Mouse (Mus musculus) cerebellum, adult 18-20 months (tissue): ENCODE measurements around the gene Rnf149.
A peak's percentile ranks its signal among the peaks of the same experiment; 100 is the strongest.

Experiments
- DNase-seq, 2 experiments: peaks; one replicate each; pipeline ENCODE4 v3.0.0; 2021

Gene Rnf149

DNA sequence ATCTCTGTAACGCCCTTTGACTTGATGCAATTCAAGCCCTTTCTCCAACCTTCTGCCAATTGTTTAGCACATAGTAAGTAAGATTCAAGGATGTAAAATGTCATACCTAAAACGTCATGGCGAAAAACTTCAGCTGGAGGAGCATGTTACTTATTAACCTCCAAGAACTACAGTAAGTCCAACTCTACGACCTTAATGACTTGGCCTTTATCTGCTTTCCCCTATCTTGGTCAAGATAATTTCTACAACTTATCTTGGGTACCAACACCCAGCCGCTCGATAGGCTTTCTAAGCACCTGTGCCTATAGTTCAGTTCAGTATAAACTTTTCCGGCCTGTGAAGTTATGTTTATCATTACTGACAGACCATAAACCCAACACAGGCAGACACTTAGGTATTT lies 3.3 kb downstream of the Rnf149 start:
- DNase-seq = no peak

DNA sequence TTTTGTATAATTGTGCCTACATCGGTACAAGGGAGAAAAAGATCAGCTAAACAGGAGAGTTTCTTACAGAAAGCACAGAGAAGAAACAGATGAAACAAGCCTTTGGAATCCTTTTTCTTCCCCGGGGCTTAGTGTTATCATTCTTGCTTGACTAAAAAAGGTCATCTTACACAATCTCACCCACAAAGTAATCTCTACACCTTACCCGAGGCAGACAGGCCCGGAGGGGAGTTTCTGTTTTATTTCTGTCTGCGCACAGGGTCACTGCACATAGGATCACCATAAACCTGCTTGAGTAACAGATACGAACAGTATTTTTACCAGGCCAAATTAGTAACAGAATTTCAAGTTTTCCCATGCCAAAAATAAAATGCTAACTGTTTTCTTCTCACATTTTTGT lies 5.6 kb downstream of the Rnf149 start:
- DNase-seq = no peak

DNA sequence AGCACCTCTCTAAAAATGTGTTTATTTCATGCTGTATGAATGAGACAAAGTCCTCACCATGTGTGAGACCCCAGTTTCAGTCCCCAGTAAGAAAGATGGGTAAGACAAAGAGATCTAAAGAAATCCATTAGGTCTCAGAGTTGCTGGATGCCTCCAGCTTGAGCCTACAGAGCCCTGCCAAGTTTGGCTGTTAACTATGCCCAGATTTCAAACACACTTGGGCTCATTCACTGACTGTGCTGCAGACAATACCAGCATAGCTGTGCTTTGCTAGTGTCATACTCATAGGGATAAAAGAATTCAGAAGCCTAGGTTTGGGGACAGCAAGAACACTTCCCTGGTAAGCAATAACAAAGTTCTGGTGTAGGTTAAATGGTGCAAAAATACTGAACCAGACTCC lies 9.1 kb downstream of the Rnf149 start:
- no peak for DNase-seq

DNA sequence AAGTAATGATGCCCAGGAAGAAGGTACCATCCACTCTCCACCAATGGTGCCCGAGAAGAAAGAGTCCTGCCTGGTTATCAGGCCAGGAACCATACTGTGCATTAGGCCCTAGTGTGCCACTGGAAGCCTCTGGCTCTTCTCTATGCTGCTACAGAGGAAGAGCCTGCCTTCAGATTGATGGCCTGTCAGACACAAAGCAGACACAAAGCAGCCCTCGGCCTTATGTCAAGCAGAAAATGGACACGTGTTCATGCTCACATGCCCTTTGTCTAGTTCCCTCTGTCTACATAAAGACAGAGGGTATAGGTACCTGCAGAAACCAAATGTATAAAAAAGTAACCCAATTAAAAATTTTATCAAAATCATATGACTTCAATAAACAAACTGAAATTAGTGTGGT lies 12.6 kb downstream of the Rnf149 start:
- no peak for DNase-seq

DNA sequence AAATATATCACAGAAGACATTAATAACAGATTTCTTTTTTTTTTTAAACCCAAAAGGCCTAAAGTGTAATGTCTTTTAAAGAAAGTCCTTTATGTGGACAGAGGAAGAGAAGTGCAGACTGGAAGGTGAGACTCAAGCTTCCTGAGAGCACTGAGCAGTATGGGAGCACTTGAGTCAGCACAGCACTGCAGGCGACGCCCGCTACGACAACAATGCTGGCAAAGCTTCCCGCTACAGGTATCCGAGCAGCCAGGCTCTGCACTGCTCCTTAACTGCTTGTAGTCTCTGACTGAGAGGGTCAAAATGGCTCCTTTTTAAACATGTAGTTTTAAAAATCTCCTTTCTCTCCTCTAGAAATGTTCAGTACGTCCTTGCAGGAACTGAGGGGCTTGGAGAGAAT lies 14.0 kb downstream of the Rnf149 start:
- no peak for DNase-seq

DNA sequence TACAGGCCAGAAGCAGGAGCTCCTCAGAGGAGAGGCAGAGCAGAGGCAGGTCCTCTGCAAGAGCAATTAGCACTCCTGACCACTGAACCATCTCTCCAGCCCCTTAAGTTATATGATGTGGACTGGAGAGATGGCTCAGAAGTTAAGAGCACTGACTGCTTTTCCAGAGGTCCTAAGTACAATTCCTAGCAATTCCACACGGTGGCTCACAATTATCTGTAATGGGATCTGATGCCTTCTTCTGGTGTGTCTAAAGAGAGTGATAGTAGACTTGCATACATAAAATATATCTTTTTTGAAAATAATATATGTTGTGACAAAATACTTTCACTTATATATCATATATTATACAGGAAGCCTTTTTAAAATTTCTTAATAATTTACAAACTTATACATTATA lies 15.3 kb downstream of the Rnf149 start:
- DNase-seq = no peak

DNA sequence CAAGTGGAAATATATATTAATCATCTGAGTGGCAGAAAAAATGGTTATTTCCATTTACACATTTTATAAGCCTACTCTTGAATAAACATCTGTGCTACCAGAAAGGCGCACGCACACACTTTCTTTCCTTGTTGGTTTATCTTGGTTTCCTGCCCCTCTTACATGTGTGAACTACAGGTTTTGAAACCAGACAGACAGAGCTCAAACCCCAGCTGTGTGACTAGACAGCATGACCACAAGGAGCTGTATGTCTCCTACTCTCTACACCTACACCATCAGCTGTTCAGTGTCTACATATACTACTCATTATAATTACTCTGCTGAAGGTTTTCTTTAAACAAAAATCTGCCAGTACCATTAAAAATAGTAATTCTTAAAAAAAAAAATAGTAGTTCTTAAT lies 18.2 kb downstream of the Rnf149 start:
- no peak for DNase-seq

DNA sequence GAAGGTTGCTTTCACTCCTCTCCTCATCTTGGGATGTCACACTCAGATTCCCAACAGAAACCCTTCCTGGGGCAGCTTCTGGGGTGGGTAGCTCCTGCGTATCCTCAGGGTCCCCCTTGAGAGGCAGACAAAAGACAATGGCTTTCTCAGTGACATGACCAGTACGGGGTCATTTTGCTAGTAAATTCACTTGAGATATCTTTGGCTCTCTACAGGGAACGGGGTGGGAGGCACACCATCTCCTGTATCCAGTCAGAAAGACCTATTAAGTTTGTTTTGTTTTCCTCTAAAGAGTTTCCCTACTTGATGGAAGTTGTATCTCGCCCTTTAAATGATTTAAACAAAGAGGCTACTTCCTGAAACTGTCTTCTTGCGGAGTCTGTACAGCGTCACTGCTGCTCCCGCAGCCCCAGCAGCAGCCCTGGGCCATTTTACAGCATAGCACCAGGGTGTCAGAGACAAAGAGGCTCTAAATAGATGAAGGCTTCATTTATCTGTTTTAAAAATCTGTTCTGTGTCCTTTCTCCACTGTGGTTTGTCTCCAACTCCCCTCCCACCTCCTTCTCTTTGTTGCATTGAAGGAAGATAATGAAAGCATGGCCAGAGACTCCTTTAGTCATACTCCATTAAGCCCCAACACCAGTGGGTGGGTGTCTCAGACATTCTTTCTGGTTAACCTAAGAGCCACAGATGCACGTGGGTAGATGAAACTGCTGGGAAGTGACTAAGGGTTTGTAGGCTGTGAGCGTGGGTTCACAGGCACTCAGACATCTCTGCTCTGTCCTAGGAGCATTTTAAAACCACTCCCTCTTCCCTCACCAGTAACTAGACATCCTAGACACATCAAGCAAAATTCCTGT lies 21.4 kb downstream of the Rnf149 start:
- DNase-seq = no peak

DNA sequence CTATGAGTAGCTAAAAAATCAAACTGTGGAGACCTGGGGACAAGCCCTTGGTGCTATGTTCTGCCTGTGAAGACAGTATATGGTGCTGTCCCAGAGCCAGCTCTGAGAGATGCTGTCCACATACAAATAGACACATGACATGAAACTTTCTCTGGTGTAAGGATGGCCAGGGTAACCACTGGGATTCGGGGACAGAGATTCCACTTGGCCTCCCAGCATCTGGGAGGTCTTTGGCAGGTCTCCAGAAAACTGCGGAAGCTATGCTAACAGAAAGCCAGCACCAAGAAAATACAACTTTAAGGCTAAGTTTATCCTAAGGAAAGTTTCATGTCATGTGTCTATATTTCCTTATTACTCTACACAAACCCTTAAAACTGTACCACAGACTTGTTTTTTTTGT lies 27.4 kb downstream of the Rnf149 start:
- no peak for DNase-seq

DNA sequence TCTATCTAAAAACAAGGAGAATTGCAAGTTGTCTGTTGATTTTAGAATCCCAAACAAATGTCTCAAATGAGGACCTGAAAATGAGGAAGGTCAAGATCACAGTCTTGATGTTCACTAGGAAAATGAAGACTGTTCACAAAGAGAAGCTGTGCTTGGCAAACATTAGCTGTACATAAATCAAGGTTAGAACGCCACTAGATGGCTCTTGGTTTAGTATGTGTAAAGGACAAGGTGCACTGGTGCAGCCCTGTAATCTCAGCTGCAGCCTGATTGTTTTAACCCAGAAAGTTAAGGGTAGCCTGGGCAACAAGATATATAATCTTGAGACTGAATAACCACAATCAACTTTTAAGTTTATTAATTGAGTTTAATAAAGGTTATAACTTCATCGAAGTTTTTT lies 30.0 kb downstream of the Rnf149 start:
- DNase-seq = no peak

DNA sequence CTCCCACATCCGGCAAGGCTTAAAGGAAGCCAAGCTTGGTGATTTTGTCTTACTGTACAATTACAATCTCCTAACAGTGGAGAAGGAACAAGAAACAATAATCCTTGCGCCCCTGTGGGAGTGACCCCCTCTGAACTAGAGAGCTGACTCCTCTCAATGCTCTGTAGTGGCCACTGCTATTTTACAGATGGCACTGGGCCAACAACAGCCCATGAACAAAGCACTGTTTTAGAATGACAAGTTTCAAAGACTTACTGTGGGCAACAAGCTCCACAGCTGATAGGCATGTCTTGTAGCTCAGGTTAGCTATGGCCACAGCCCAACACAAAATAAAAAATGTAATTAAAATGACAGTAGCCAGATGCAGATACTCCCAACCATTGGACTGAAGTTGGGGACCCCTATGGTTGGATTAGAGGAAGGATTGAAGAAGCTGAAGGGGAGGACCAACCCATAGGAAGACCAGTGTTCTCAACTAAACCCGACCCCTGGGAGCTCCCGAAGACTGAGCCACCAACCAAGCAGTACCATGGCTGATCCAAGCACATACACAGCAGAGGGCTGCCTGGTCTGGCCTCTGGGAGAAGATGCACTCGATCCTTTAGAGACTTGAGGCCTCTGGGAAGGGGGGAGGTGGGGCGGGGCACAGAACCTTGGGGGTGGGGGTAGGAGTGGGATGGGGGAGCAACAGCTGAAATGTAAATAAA lies 30.9 kb downstream of the Rnf149 start:
- DNase-seq = no peak

DNA sequence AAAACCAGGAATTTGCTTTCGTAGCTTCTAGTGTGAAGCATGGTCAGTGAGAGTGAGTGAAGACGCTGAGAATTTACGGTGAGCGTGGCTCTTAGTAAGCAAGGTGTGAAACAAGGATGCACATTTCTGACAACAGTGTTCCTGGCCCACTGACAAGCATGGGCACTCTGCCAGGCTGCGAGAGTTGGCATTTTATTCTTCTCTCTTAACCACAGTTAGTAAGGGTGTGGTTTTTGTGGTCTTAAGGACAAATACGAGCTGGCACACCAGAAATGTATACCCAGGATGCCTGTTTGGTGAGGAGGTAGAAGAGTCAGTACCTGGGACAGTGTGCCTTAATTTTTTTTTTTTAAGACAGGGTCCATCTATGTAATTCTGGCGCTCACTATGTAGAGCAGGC lies 31.6 kb downstream of the Rnf149 start:
- DNase-seq = peak; percentile 25 to 38

DNA sequence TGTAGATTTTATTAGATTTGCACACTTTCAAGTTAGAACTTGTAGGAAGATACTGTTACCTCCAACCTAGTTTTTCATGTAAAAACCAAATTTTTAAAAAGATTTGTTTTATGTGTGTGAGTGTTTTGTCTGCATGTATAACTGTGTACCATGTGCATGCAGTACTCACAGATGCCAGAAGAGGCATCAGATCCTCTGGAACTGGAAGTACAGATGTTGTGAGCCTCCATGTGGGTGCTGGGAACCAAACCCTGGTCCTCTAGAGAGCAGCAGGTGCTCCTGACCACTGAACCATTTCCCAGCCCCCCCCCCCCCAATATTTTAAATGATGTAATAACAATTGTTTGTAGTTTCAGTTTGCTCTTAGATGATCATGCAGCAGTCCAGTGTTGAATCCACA lies 36.6 kb downstream of the Rnf149 start:
- no peak for DNase-seq

DNA sequence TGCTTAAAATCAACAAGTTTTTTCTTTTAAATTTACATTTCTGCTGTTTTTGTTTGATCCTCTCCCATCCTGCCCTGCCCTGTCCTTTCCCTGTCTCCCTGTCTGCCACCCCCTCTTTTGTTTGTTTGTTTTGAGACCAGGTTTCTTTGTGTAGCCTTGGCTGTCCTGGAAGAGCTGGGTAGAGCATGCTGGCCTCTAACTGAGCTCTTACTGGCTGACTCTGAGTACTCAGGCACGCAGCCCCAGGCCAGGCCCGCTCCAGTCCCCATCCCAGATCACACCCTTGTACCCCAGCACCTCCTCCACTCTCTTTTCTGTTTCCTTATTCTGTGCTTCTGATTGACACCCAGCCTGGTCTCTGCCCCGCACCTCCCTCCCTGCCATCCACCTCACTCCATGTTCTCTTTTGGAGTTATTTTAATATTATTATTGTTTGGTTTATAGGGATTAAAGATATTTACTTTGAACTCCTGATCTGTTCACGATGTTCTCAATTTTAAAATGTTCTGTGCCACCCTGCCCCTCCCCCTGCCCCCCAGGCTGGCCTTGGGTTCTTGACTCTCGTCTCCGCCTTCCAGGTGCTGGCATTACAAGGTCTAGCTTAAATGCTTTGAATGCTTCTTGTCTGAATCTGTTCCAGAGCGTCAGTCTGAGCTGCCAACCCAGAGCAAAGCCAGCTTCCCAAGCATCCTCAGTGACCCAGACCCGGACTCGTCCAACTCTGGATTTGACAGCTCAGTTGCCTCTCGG lies 39.4 kb downstream of the Rnf149 start:
- no peak for DNase-seq

DNA sequence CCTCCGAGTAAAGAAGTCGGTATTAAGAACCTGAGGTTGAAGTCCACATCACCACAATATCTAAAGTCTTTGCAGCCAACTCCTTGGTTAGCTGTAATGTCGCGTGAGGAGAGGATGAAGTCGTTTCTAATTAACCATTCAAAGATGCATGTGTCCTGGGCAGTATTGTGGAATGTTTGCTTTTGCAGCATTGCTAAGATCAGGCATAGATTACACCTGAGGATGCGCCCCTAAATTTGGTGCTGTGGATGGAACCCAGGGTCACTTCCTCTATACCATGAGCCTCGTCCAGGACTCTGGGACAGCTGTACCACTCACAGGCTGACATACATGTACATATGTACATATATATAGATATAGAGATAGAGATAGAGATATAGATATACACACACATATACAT lies 40.5 kb downstream of the Rnf149 start:
- no peak for DNase-seq

DNA sequence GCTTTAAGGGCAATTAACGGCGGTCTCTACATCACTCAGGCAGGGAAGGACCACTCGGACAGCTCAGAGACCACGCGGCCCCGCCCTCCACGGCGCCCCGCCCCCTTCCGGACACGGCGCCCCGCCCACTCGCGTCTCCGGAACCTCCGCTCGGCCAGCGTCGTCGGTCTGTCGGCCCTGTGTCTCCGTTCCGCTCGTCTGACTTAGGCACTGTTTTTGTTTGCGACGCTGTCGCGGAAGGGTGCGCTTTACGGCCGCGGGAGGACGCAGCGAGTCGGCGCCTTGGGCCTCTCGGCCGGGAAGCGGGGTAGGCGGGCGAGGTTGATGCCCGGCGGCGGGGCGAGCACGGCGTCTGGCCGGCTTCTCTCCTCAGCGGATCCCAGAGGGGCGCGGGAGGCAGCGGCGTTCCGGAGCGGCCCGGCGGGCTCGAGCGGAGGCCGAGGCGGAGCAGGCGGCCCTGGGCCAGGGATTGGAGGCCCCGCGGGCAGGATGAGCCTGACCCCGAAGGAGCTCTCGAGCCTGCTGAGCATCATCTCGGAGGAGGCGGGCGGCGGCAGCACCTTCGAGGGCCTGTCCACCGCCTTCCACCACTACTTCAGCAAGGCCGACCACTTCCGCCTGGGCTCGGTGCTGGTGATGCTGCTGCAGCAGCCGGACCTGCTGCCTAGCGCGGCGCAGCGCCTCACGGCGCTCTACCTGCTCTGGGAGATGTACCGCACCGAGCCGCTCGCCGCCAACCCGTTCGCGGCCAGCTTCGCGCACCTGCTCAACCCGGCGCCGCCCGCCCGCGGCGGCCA lies 41.5 kb downstream of the Rnf149 start:
- DNase-seq = peak; percentile 96 to 99

DNA sequence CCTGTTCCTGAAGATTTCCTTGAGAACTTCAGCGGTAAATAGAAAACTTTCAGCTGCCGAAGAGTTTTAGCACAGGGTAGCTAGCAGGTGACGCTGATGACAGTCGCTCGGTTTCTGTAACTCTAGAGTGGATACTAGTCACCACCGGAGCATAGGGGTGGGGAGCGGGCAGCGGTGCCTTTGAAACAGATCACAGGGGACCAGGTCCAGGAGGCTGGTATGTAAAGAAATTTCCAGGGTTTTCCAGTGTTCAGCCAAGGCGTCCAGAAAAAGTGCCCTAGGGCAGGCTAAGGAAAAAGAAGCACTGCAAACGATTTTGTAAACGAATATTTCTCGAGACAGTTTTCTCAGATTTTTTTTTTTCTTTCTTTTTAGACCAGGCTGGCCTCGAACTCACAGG lies 42.4 kb downstream of the Rnf149 start, which contains the start of gene Cnot11:
Gene Cnot11, plus strand, starts transcription at position 162 of the 400 bp plus-strand sequence.
- no peak for DNase-seq

DNA sequence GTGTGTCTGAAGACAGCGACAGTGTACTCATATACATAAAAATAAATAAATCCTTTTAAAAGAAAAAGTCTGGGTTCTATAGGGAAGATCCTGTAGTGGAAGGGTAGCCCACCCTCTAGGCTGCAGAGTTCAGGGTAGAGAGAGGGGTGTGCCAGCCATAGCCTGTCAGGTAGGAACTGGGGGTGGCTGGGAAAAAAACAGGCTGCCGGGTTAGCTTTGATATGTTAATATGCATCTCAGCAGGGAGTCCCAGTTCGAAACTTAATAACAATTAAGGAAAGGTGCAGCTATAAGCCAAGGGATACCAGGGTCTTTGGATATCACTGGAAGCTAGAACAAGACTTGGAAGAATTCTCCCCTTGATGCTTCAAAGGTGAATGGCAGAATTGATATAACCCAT lies 43.3 kb downstream of the Rnf149 start:
- DNase-seq = no peak

DNA sequence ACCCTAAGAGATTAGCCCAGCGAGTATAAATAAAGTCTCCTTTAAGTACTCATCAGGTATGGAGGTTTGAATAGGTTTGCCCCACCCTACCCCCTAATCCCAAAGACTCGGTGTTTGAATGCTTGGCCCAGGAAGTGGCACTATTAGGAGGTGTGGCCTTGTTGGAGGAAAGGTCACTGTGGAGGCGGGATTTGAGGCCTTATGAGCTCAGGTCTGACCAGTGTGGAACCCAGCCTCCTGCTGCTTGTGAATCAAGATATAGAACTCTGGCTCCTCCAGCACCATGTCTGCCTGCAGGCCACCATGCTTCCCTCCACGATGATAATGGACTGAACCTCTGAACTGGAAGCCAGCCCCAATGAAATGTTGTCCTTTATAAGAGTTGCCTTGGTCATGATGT lies 46.2 kb downstream of the Rnf149 start:
- DNase-seq = no peak

DNA sequence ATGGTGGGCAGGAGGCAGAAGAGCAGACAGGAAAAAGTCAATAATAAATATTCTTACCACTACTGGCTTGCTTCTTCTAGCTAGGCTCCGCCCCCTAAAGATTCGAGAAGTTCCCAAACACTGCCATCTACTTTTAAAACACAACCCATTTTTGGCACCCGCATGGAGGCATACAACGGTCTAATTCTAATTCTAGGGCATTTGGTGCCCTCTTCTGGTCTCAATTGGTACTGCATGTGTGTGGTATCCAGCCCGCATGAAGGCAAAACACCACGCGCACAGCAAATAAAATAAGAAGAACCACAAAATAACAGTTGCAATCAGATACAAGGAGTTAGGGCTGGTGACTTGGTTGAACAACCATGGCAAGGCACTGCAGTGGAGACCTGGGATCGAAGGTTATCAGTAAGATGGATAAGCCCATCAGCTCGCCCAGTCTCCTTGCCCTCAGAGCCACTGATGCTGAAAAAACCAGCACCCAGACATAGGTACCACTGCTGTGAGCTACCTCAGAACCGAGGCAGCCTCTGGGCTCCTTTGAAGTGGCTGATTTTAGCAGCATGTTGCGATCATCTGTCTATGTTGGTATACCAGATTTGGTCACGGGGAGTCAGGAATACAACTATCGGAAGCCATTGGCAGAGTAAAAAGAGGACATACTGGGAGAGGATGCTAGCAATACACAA lies 46.8 kb downstream of the Rnf149 start:
- peak; percentile 83 to 87 for DNase-seq

DNA sequence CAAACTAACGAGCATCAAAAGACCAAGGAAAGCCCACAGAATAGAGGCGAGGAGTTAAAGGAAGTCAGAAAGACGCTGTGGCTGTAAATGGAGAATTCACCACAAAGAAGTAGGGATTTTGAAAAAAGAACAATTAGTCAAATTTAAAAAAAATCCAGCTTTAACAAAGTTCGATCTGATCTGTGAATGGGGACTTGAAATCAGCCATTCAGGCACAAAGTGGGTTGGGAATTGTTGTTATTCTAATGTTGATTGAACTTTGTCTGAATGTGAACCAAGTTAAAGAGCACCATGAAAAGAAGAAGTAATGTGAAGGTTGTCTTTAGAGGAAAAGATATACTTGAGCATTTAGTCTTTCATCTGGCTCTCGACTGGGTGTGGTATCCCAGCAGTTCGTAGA lies 48.9 kb downstream of the Rnf149 start:
- no peak for DNase-seq

DNA sequence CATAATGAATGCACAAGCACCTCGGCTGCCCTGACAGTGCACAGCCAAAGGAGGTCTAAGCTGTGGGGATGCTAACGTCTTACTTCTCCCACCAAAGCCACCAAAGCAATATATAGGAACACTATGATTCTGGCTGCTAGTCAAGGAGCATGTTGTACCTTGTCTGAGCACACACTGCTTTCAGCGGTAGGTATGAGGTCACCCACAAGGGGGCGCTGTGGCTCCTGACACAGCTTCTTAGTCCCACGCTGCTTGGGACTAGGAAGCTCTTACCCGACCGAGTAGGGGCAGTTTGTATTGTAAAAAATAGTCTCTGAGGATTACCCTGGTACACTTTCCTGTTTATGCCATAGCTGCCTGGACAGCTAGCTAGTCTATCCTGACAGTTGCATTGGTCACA lies 49.8 kb downstream of the Rnf149 start:
- DNase-seq = peak; percentile 69 to 77
